Mouse (Mus musculus): ENCODE measurements around the gene Wasl.
A peak's percentile ranks its signal among the peaks of the same experiment; 100 is the strongest.

The Wasl gene

GRCm38 (mm10) chr6:24664867-24665458 lies at the start of gene Wasl:
Gene Wasl (minus strand): TSS chr6:24665009.
- DNase-seq, result peak; percentile 99

GRCm38 (mm10) chr6:24707499-24707898 lies 42.7 kb upstream of the Wasl start:
- DNase-seq, result no peak

- no peak for DNase-seq
Measured at GRCm38 (mm10) chr6:24707090-24707489, 42.3 kb upstream of the Wasl start.

GRCm38 (mm10) chr6:24697216-24697615 lies 32.4 kb upstream of the Wasl start:
- DNase-seq, result no peak

GRCm38 (mm10) chr6:24696117-24696516 lies 31.3 kb upstream of the Wasl start:
- no peak for DNase-seq

- DNase-seq, result no peak
Measured at GRCm38 (mm10) chr6:24694455-24695410, 29.9 kb upstream of the Wasl start.

- DNase-seq, result no peak
Measured at GRCm38 (mm10) chr6:24687871-24688270, 23.1 kb upstream of the Wasl start.

- DNase-seq, result no peak
Measured at GRCm38 (mm10) chr6:24683113-24683512, 18.3 kb upstream of the Wasl start.

- no peak for DNase-seq
Measured at GRCm38 (mm10) chr6:24667829-24668228, 3.0 kb upstream of the Wasl start.

- DNase-seq, result no peak
Measured at GRCm38 (mm10) chr6:24666248-24666647, 1.4 kb upstream of the Wasl start.

- DNase-seq, result peak in 1 of 2 experiments; percentile 70
Measured at GRCm38 (mm10) chr6:24664133-24664866, 509 bp downstream of the Wasl start.

- peak; percentile 11 to 21 for DNase-seq
Measured at GRCm38 (mm10) chr6:24663196-24664132, 1.3 kb downstream of the Wasl start.

GRCm38 (mm10) chr6:24662483-24662882 lies 2.3 kb downstream of the Wasl start:
- DNase-seq, result no peak

- DNase-seq, result no peak
Measured at GRCm38 (mm10) chr6:24661879-24662278, 2.9 kb downstream of the Wasl start.

GRCm38 (mm10) chr6:24657647-24658387 lies 7.0 kb downstream of the Wasl start:
- DNase-seq, result no peak

- DNase-seq, result no peak
Measured at GRCm38 (mm10) chr6:24656094-24656493, 8.7 kb downstream of the Wasl start.

- no peak for DNase-seq
Measured at GRCm38 (mm10) chr6:24651538-24651937, 13.3 kb downstream of the Wasl start.

- DNase-seq, result no peak
Measured at GRCm38 (mm10) chr6:24650719-24651118, 14.1 kb downstream of the Wasl start.

- no peak for DNase-seq
Measured at GRCm38 (mm10) chr6:24648403-24648802, 16.4 kb downstream of the Wasl start.

- no peak for DNase-seq
Measured at GRCm38 (mm10) chr6:24647103-24647691, 17.6 kb downstream of the Wasl start.

Data from thymus, postnatal 36 days (tissue).